Mouse (Mus musculus) CH12.LX (cell line): ENCODE data around the gene Cma1.
A peak's percentile ranks its signal among the peaks of the same experiment; 100 is the strongest.
"Not testable (repeated sequence)": the region's sequence is repeated elsewhere in the genome, so short reads cannot be mapped to it uniquely, and the experiment has no call there.

Source experiments
- CTCF ChIP-seq, 2 experiments: IDR thresholded peaks in 1 of 2; conservative IDR thresholded peaks in 1 of 2; 2 replicates each; pipeline ENCODE4 v1.5.1; 2011 to 2012; ENCODE audit warnings: low read depth in 2 of 2, low read length in 2 of 2, improper control_type of control experiment in 1 of 2, inconsistent platforms in 1 of 2, mild to moderate bottlenecking in 1 of 2, moderate library complexity in 1 of 2
- POLR2A ChIP-seq: IDR thresholded peaks from 2 replicates; pipeline ENCODE4 v1.6.1; 2011; ENCODE audit warnings: low read depth, mild to moderate bottlenecking, improper control_type of control experiment, low read length

DNA sequence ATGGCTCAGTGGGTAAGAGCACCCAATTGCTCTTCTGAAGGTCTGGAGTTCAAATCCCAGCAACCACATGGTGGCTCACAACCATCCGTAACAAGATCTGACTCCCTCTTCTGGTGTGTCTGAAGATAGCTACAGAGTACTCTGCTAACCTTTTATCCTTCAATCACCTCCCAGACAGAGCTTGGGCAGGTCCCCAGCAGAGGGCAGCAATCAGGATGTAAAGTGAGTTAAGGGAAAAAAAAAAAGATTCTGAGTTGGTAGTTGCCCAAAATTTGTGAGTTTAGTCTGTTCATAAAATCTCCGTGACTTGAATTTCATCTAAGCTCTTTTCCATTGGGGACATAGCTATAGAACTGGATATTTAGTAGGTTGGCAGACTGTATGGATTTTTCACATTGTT is 19.4 kb upstream of the Cma1 start:
- TF ChIP-seq CTCF (conservative IDR thresholded peaks at IDR 0.05 in 1 of 2, IDR thresholded peaks at IDR 0.05 in 1 of 2; ENCODE audit: low read depth in 2 of 2, low read length in 2 of 2), result peak in 1 of 2 experiments; percentile 74; a peak in 2 of 4 replicates
- not testable (repeated sequence) for TF ChIP-seq POLR2A
